Mouse (Mus musculus) CD4-positive, CD25-positive, alpha-beta regulatory T cell, adult 2 months (primary cell): ENCODE data around the gene Tmem240.
"Not testable (repeated sequence)": the region's sequence is repeated elsewhere in the genome, so short reads cannot be mapped to it uniquely, and the experiment has no call there.

Experiments used
- DNase-seq: peaks from one replicate; pipeline ENCODE4 v3.0.0-alpha.2; 2012; ENCODE audit warnings: low read depth, low spot score

Gene Tmem240

DNA sequence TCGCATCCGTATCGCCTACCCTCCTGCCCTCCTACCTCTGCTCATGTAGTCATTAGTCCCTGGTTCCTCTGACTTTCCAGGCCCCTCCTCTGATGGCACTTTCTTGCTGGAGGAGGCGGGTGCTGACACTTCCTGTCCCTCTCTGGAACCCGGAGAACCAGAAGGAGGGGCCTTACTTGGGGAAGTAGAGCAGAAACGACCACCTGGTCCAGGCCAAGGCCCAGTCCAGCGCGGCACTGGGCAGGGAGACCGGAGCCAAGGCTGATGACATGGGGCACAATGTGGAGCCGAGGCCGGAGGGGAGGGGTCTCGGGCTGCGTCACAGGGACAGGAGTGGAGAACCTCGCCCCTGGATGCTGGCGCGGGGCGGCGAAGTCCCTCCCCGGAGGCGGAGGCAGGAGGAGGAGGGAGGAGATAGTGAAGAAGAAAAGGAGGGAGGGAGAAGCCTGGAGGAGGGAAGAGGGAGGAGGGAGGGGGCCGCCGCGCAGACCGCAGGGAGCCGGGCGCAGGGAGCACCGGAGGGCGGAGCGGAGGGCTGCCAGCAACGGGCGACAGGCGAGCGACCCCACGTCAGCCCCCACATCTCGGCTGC is at the start of gene Tmem240:
TSS of gene Tmem240 (plus strand) at position 451 of the 592 bp plus-strand sequence.
- DNase-seq, result peak; percentile 88

DNA sequence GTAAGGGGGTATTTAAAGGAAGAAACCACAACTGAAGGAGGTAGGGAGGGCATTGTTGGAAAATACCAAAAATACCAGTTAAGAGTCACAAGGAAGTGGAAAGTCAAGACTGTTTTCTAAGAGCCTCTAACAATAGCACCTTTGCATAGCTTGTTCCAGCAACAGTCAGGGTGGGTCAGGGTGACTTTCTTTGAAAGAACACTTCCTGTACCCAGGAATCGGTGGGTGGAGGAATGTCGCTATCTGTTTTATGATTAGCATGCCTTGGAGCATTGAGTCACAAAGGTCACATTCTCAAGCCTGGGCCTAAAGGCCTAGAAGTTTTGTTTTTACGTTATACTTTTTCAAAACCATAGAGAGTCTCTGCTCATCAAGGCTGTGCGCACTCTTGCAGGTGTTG is 46.8 kb upstream of the Tmem240 start:
- not testable (repeated sequence) for DNase-seq

DNA sequence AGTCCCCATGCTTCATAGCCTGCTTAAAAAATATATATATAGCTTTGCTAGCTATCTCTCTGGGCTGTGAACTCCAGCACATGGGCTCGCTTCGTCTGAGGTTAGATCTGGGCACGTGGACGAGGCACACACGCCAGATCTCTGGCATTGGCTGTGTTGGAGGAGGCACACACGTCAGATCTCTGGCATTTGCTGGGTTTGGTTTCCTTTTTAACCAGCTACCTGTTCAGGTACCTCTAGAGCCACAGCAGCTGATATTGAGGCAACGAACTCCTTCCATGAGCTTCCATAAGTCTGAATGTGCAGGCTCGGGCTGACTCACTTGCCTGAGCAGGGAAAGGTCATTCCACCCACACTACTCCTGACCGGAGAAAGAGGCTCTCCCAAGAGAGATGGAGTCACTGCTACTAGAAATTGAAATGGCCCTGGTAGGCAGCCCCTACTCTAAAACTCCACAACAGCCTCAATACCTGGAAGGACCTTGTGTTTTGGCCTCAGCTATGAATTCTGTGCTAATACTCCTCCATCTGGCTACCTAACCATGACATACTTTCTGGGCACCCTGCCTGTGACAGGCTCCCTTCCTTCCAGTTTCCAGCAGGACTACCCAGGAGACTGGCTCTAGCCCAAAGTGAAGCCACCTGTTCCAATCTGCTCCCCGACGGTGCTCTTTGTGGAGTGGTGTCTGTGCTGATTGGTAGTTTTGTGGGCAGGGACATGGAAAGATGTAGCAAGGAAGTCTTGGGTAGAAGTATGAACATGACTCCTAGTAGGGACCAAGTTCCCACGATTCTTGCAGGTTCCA is 43.8 kb upstream of the Tmem240 start:
- DNase-seq, result no peak

DNA sequence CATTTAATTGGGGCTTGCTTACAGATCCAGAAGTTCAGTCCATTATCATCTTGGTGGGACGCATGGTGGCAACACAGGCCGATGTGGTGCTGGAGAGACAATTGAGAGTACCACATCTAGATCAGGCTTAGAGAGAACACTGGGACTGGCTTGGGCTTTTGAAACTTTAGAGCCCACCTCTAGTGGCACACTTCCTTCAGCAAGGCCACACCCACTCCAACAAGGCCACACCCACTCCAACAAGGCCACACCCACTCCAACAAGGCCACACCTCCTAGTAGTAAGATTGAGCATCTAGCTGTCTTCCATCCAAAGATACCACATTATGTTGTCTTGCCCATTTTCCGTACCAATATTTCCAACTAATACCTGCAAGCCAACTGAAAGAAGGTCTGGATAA is 42.2 kb upstream of the Tmem240 start:
- no peak for DNase-seq

DNA sequence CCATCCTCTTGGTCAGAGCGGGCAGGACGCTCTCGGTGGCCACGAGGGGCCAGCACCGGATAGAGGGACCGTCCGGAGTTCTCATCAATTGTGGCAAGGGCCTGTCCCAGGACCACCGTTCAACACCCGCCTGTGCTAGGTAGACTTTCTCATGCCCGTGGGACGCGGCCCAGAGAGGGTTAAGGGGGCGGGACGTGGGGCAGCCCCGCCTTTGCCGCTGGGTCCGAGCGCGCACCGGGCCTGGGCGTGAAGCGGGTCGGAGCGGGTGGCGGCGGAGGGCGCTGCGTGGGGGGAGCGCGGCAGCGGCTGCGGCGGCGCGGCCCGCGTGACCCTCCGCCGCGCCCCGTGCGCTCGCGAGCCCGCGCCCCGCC is 40.5 kb upstream of the Tmem240 start, which contains the start of gene Fndc10:
TSS of gene Fndc10 (plus strand) at position 232 of the 371 bp plus-strand sequence.
- DNase-seq, result no peak

DNA sequence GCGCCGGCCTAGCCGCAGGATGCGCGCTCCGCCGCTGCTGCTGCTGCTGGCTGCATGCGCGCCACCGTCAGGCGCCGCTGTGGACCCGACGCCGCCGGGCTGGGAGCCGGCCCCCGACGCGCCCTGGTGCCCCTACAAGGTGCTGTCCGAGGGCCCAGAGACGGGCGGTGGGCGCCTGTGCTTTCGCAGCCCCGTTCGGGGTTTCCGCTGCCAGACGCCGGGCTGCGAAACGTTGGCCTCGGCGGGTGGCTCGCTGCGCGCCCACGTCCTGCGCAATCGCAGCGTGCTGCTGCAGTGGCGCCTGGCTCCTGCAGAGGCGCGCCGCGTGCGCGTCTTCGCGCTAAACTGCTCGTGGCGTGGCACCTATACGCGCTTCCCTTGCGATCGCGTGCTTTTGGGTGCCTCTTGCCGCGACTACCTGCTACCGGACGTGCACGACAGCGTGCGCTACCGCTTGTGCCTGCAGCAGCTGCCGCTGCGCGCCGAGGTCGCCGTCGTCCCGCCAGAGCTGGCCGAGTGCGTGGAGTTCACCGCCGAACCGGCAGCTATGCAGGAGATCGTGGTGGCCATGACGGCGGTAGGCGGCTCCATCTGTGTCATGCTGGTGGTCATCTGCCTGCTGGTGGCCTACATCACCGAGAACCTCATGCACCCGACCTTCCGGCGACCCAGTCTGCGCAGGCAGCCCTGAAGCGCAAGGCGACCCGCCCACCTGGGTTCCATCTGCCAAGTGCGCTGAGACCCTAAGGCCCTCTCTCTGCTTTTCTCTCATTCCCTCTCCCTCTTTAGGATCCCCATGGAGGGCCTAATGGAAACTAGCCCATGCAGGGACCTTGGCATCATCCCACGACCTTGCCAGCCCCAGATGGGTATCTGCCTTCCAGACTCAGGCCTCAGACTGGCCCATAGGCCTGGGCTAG is 39.9 kb upstream of the Tmem240 start:
- peak; percentile 92 for DNase-seq

DNA sequence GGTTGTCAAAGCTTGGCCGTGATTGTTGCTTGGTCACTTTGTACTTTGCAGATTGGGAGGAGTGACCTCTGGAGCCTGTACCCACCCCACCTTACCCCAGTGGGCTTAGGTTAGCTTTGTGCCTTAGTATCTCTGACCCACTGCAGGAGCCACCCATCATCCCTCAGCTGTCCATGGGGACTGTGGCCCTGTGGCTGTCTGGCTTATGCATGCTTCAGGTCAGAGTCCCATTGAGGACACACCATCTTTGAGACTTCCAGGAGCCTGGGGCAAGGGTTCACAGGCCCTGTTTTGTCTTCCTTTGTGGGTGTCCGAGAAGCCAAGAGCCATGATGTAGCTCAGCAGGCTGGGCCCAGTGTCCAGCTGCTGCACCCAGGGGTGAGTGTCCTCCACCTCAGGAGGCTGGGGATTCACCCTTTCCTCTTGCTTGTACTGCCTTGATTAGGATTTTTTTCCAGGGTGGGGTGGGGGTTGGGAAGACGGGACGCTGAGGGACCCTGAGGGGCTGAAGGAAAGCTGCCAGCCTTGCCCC is 39.0 kb upstream of the Tmem240 start:
- no peak for DNase-seq

DNA sequence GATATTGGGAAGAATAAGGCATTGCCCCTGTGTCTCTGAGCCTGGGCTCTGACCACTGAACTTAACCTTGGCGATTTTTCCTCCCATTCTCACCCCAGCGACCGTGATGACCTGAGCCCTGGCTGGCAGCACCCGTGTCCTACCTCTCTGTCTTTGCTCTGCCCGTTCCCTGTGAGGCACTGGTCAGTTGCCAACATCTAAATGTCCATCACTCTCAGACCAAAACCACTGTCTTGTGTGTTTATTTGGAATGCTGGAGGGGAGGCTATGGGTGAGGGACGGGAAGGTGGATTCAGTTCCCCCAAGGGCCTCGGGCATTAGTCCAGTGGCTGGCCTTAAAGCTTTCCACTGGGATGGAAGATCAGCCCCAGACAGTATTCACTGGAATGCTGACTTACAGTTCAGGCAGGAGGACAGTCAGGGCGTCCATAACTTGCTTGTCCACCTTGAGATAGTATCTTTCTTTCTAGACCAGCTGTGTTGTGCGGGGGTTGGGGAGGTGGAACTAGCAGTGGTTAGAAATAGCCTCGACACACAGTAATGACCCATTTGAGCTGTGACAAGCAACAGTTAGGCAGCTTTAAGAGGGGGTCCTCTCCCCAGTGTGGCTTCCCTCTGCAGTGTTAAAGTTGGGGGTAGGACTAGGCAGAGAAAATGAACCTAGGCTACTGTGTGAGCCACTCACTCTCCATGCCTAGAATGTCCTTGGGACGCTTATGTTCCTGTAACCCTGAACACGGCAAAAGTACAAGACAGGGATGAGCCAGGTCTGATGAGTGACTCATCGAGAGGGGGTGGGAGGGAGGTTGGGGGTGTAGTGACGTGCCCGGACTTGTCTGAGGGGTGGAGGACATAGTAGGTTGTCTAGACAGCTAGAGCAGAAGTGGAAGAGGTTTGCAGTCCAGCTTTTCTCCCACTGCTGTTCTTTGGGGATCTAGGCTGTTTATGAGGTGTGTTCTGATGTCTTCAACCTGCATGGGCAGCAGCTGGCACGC is 38.0 kb upstream of the Tmem240 start:
- DNase-seq, result no peak

DNA sequence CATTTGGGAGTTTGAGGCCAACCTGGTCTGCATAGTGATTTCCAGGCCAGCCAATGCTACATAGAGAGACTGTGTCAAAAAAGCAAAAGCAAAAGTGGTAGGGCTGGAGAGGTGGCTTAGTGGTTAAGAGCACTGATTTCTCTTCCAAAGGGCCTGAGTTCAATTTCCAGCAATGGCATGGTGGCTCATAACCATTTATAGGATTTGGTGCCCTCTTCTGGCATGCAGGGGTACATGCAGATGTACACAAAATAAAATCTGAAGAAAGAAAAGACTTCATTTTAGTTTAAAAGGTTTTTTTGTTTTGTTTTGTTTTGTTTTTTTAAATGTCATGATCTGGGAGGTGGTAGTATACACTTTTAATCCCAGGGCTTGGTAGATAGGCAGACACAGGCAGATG is 34.2 kb upstream of the Tmem240 start:
- DNase-seq, result peak; percentile 76

DNA sequence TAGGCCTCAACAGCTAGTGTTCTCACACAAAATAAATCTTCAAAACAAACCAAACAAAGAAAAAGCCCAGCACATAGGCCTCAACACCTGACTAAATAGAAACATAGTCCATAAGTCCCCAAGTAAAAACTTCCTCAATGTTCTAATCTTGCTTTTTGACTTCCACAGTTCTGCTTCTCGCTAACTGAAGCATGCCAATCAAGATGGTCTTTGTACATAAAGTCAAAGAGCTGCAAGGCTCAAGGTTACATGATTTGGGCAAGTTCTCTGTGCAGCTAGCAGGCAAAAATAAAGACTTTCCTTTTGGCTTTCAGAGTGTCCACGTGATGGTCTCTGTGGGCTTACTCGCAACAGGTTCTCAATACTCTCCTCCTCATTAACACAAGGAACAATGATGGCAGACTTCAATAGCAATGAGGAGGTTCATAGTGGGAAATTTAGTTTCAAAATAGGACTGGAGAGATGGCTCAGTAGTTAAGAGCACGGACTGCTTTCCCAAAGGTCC is 31.1 kb upstream of the Tmem240 start:
- no peak for DNase-seq

DNA sequence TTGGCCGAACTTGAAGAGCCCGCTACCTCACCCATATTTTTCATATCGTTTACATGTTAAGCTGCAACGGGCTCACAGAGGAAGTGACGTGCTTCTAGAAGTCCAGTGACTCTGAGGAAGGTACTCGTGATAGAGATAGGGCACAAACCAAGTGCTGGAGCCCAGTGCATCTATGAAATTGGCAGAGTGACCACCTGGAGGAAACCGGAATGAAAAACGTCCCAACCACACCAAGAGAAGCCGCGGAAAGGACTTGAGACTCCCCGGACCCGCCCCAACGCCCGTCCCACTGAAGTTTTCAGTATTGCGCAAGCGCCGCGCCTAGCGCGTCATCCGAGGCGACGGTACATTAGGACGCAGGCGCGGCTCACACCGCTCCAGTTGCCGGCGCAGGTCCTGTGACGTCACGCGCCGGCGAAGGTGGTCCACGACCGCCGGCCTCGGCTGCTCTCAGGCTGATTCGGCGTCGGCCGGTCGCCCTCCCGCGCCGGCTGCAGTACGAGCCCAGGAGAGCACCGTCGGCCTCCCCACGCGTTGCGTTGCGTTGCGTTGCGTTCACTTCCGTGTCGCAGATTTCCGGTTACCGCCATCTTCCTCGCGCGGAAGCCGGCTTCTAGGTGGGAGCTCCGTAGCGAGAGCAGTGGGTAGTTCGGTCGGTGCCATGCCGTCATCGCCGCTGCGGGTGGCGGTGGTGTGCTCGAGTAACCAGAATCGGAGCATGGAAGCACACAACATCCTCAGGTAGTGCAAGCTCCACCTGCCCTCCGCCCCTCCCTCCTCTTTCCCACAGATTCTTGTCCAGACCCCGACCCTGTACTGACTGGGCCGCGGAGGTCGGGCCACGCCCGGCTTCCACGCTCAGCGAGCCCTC is 29.6 kb upstream of the Tmem240 start, which contains the start of gene Ssu72:
TSS of gene Ssu72 (plus strand) at position 80 of the 871 bp plus-strand sequence.
- peak; percentile 97 for DNase-seq

DNA sequence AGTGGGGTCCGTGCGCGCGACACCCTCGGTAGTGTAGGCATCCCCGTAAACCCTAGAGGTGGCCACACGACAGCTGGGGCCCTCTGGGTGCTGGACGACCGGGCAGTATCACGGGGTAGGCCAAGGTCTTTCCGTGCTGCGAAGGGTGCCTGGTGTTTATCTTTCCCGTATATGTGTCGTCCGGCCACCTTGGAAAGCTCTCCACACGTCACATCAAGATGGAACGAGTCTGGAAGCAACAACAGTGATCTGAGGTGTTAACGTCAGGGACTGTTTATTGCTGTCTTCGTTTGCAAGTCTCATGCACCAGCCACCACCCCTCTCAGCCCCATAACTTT is 29.0 kb upstream of the Tmem240 start:
- DNase-seq, result peak; percentile 69

DNA sequence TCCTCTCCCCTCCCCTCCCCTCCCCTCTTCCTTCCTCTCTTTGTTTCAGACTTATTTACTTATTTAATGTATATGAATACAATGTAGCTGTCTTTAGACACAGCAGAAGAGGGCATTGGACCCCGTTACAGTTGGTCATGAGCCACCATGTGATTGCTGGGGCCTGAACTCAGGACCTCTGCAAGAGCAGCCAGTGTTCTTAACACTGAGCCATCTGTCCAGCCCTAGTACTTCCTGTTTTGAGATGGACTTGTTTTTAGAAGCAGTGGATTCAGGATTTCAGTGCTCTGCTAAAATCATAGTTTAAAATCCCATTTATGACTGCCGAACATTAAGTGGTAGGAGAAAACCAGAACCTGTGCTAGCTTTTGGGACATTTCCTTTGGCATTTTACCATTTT is 26.0 kb upstream of the Tmem240 start:
- no peak for DNase-seq

DNA sequence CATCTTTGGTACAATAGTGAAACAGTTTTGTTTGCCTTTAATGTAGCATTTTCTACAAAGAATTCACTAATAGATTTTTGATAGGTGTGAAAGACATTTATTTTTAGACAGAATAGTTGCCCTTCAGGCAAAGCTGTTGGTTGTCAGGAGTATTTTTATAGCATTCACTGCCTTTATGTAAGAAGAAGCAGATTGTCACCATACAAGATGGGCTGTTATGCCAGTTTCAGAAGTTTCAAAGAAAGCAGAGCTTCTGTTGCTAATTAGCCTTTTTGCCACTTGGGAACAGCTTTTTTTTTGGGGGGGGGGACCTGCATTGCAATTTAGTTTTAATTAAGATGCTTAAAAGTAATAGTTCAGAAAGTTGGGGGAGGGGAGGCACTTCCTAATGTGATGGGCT is 25.6 kb upstream of the Tmem240 start:
- DNase-seq, result no peak

DNA sequence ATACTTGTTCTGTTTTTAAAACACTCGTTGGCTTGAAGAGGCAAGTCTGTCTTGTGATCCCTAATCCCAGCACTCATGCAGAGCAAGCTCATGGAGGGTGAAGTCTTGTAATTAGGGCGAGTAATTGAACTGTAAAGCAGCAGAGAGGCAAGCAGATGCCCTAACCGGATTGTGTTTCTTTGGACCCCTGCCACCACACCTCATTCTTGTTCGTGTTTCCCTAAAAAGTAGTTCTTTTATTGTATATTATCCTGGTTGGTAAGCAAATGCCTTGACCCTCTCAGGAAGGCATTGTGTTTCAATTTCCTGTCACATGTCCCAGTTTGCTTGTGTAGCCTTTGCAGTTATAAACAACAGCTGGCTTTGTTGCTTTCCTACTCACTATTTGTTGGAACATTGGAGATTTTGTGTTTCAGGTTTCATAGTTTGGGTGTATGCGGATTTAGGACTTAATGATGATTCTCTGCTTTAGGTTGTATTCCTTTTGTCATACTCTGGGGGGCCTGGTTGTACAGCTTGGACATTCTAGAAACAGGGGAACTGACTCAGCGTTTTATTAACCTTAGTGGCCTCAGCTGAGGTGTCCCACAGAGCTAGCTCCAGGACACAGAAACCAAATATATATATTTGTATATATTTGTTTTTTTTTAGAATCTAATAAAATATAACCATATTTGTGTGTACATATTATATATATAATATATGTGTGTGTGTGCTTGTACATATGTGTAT is 23.9 kb upstream of the Tmem240 start:
- no peak for DNase-seq

DNA sequence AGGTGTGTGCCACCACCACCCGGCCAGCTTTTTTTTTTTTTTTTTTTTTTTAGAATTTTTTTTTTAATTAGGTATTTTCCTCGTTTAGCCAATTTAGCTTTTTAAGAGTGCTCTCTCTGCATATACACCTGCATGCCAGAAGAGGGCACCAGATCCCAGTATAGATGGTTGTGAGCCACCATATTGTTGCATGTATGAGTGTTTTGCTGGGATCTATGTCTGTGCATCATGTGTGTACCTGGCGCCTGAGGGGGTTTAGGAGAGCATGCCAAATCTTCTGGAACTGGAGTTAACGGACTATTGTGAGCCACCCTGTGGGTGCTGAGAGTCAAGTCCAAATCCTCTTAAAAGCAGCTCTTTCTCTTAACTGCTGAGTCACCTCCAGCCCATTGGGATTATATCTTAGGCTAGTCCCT is 12.9 kb upstream of the Tmem240 start:
- peak; percentile 60 for DNase-seq

DNA sequence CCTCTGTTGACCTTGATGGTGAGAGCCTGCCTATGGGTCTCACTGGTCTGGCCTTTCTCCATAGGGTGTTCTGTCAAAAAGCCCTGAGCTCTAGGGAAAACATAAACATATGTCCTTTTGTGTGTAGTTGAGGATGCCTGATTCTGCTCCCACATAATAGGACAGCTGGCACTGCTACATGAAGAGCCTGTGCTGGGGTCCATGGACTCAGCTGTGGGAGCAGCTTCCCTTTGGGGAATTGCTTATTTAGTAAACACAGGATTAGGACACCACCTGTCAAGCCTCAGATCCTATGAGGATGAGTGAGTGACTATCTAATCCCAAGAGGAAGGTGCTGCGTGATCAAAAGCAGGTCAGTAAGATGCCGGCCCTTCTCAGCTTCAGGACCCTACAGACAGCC is 6.6 kb upstream of the Tmem240 start:
- no peak for DNase-seq

DNA sequence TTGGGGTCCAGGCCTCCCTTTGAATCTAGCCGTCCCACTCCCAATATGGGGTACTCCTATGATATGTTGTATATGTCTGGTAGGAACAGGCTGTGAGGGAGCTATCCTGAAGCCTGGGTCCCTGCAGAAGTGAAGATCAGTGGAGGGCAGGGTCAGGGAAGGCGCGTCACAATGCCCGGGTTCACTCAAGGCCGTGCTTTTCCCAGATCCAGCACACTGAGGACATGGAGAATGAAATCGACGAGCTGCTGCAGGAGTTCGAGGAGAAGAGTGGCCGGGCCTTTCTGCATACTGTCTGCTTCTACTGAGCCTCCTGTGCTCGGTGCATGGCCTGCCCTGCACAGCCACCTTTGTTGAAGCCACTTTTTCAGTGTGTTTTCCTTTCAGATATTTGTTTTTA is 1.3 kb upstream of the Tmem240 start:
- no peak for DNase-seq
